Mouse (Mus musculus) heart, embryonic 12.5 days (tissue): Measurements from ENCODE around the gene Cacna1h. TPM values are rescaled to one million over a fixed set of nuclear protein-coding genes. Genes with fewer than 3 reads are reported as not detected.

Experiments
- ATAC-seq: fragments of 200-750 bp; cut with Nextera tagmentation; 2 replicates; pipeline ENCODE4 v1.8.0; 2017; ENCODE audit warnings: moderate TSS enrichment, moderate library complexity; ENCODE audit not compliant: insufficient number of reproducible peaks, low FRiP score
- H3K27ac ChIP-seq: fragments of 300-500 bp; sonication (generic); 2 replicates; pipeline ENCODE4 v1.5.1; 2016; ENCODE audit warnings: mild to moderate bottlenecking, moderate library complexity; ENCODE audit not compliant: poor library complexity, severe bottlenecking
- H3K27me3 ChIP-seq: fragments of 300-500 bp; sonication (generic); replicated peaks from 2 replicates; pipeline ENCODE4 v1.6.1; 2016; ENCODE audit warnings: mild to moderate bottlenecking, moderate library complexity
- H3K36me3 ChIP-seq: fragments of 300-500 bp; sonication (generic); 2 replicates; pipeline ENCODE4 v1.6.1; 2016; ENCODE audit warnings: mild to moderate bottlenecking, moderate library complexity
- H3K4me1 ChIP-seq: fragments of 300-500 bp; sonication (generic); replicated peaks from 2 replicates; pipeline ENCODE4 v1.6.1; 2016; ENCODE audit warnings: mild to moderate bottlenecking
- H3K4me2 ChIP-seq: fragments of 300-500 bp; sonication (generic); 2 replicates; pipeline ENCODE4 v1.6.1; 2016; ENCODE audit warnings: mild to moderate bottlenecking, moderate library complexity
- H3K4me3 ChIP-seq: fragments of 300-500 bp; sonication (generic); 2 replicates; pipeline ENCODE4 v1.5.1; 2016; ENCODE audit warnings: mild to moderate bottlenecking
- H3K9ac ChIP-seq: fragments of 300-500 bp; sonication (generic); 2 replicates; pipeline ENCODE4 v1.6.1; 2016; ENCODE audit warnings: mild to moderate bottlenecking, moderate library complexity
- H3K9me3 ChIP-seq: fragments of 300-500 bp; sonication (generic); replicated peaks from 2 replicates; pipeline ENCODE4 v1.6.1; 2016; ENCODE audit warnings: mild to moderate bottlenecking, moderate library complexity
- WGBS: fragments of 180-500 bp; shearing (Covaris S2); methylation state at CpG from one replicate; pipeline ENCODE4 v1.1.7; 2016; 5-methylcytosine and 5-hydroxymethylcytosine counted together
- polyA plus RNA-seq: library from polyadenylated mRNA; unstranded; fragments of >200 nt; fragmentation: Nextera tagmentation; extraction: Ambion mirVana; gene quantifications from 2 replicates; pipeline ENCODE4 v1.2.1, GENCODE M21; 2016

The Cacna1h gene
- polyA plus RNA-seq, 1 experiment from 2014 or later, result 13.5 TPM

GRCm38 (mm10) chr17:25332321-25332720 lies 101.3 kb downstream of the Cacna1h start:
- Histone ChIP-seq H3K27me3 (peaks cover 54% of the 10 kb centered on the region), H3K4me1 (no peaks in the 10 kb centered on the region), H3K27ac (no peak overlapping the region), H3K9me3 (no peaks in the 10 kb centered on the region), H3K4me3 (no peak overlapping the region), H3K9ac (no peak overlapping the region), H3K36me3 (no peaks in the 10 kb centered on the region), H3K4me2 (no peak overlapping the region)
- no peak for ATAC-seq
- 69% methylated on average over 9 of the region's 9 CpGs for WGBS

Other genes starting within 250 kb of the Cacna1h start
- gene BC003965, start 249.2 kb downstream of the Cacna1h start, polyA plus RNA-seq, result 25.1 and 25.9 TPM in 2 replicates
- gene Unkl, start 245.4 kb downstream of the Cacna1h start, polyA plus RNA-seq, result 5.1 and 6.3 TPM in 2 replicates
- gene Gnptg, start 193.7 kb downstream of the Cacna1h start, polyA plus RNA-seq, result 25.0 TPM in 2 replicates
- 33.3 and 34.1 TPM in 2 replicates for gene Tsr3, start 193.6 kb downstream of the Cacna1h start, polyA plus RNA-seq
- 0.18 and 0.42 TPM in 2 replicates for gene Baiap3, start 177.4 kb downstream of the Cacna1h start, polyA plus RNA-seq
- gene Ube2i, start 159.2 kb downstream of the Cacna1h start, polyA plus RNA-seq, result 459 and 468 TPM in 2 replicates
- gene Prss34, start 135.4 kb downstream of the Cacna1h start, polyA plus RNA-seq, result not detected in 2 replicates
- not detected in 2 replicates for gene Prss28, start 125.1 kb downstream of the Cacna1h start, polyA plus RNA-seq
- not detected in 2 replicates for gene Prss29, start 115.1 kb downstream of the Cacna1h start, polyA plus RNA-seq
- gene Tpsab1, start 88.2 kb downstream of the Cacna1h start, polyA plus RNA-seq, result not detected in 2 replicates
- not detected in 2 replicates for gene Tpsb2, start 67.5 kb downstream of the Cacna1h start, polyA plus RNA-seq
- gene Tpsg1, start 64.5 kb downstream of the Cacna1h start, polyA plus RNA-seq, result not detected in 2 replicates
- gene Tekt4, start 20.8 kb upstream of the Cacna1h start, polyA plus RNA-seq, result 0.45 and 0.54 TPM in 2 replicates
- gene Sstr5, start 63.5 kb upstream of the Cacna1h start, polyA plus RNA-seq, result 0.63 and 0.67 TPM in 2 replicates
- 1.6 and 1.9 TPM in 2 replicates for gene Sox8, start 136.9 kb upstream of the Cacna1h start, polyA plus RNA-seq
- gene Lmf1, start 145.3 kb upstream of the Cacna1h start, polyA plus RNA-seq, result 34.6 and 35.3 TPM in 2 replicates